Mouse (Mus musculus) layer of hippocampus, adult 18-20 months (tissue): ENCODE measurements around the gene Kifap3. TPM values are rescaled to one million over a fixed set of nuclear protein-coding genes. Genes with fewer than 3 reads are reported as not detected.

ENCODE experiments used
- DNase-seq, 2 experiments: peaks; one replicate each; pipeline ENCODE4 v3.0.0; 2022; ENCODE audit warnings: low spot score in 2 of 2
- total RNA-seq, 2 experiments: library from RNA; stranded (reverse); gene quantifications; 2 replicates each; pipeline ENCODE4 v1.2.3; 2021

Gene Kifap3
- total RNA-seq, 2 experiments from 2014 or later, result 171 to 173 TPM

GRCm38 (mm10) chr1:163893774-163894527, 114.6 kb downstream of the Kifap3 start:
- DNase-seq, result no peak

GRCm38 (mm10) chr1:163898291-163898764, 118.9 kb downstream of the Kifap3 start:
- no peak for DNase-seq

- no peak for DNase-seq
Measured at GRCm38 (mm10) chr1:163899575-163899974, 120.2 kb downstream of the Kifap3 start.

GRCm38 (mm10) chr1:163900168-163900567, 120.8 kb downstream of the Kifap3 start:
- no peak for DNase-seq

GRCm38 (mm10) chr1:163903411-163903810, 124.0 kb downstream of the Kifap3 start:
- no peak for DNase-seq

GRCm38 (mm10) chr1:163907007-163907811, 127.8 kb downstream of the Kifap3 start:
- DNase-seq, result no peak

- no peak for DNase-seq
Measured at GRCm38 (mm10) chr1:163908389-163908788, 129.0 kb downstream of the Kifap3 start.

GRCm38 (mm10) chr1:163910343-163910742, 131.0 kb downstream of the Kifap3 start:
- DNase-seq, result peak in 1 of 2 experiments; percentile 65

- no peak for DNase-seq
Measured at GRCm38 (mm10) chr1:163910785-163911184, 131.4 kb downstream of the Kifap3 start.

- no peak for DNase-seq
Measured at GRCm38 (mm10) chr1:163911981-163912380, 132.6 kb downstream of the Kifap3 start.

- DNase-seq, result no peak
Measured at GRCm38 (mm10) chr1:163917349-163918160, 138.2 kb downstream of the Kifap3 start.

- no peak for DNase-seq
Measured at GRCm38 (mm10) chr1:163924093-163924492, 144.7 kb downstream of the Kifap3 start.

- DNase-seq, result peak in 1 of 2 experiments; percentile 27
Measured at GRCm38 (mm10) chr1:163928846-163929245, 149.5 kb downstream of the Kifap3 start, which contains the start of gene Scyl3. Gene Scyl3, plus strand, starts transcription at chr1:163929100.

- DNase-seq, result peak; percentile 83 to 92
Measured at GRCm38 (mm10) chr1:163929636-163930457, 150.5 kb downstream of the Kifap3 start.

- no peak for DNase-seq
Measured at GRCm38 (mm10) chr1:163930458-163930794, 151.0 kb downstream of the Kifap3 start.

- no peak for DNase-seq
Measured at GRCm38 (mm10) chr1:163931801-163932200, 152.4 kb downstream of the Kifap3 start.

GRCm38 (mm10) chr1:163934591-163934990, 155.2 kb downstream of the Kifap3 start:
- DNase-seq, result no peak

GRCm38 (mm10) chr1:163942056-163942455, 162.7 kb downstream of the Kifap3 start:
- no peak for DNase-seq

GRCm38 (mm10) chr1:163953396-163953795, 174.0 kb downstream of the Kifap3 start:
- no peak for DNase-seq

GRCm38 (mm10) chr1:163958036-163958435, 178.7 kb downstream of the Kifap3 start:
- no peak for DNase-seq
